Mouse (Mus musculus): ENCODE measurements around the gene Rap1gap2.

GRCm38 (mm10) chr11:74405201-74405600, 205.5 kb downstream of the Rap1gap2 start:
- no peak for TF ChIP-seq CTCF (IDR thresholded peaks at IDR 0.05; ENCODE audit: borderline replicate concordance, insufficient read depth, low read depth, low read length)
- TF ChIP-seq POLR2A (IDR thresholded peaks at IDR 0.05; ENCODE audit: borderline replicate concordance, insufficient read depth, low read length) = no peak

Data from cerebellum, adult 2 months (tissue).